Mouse (Mus musculus) v-Abl transformed pro-B cells (cell line): ENCODE data around the gene Kalrn.
"Not testable (repeated sequence)": the region's sequence is repeated elsewhere in the genome, so short reads cannot be mapped to it uniquely, and the experiment has no call there.

Experiments
- in situ Hi-C, 2 experiments: fragments of 400-800 bp; cut with MboI; formaldehyde crosslinking; loops; one replicate each; pipeline ENCODE4 v1.15.1; 2025; ENCODE audit not compliant: unreplicated experiment in 2 of 2

Gene Kalrn

GRCm38 (mm10) chr16:34089022-34089421 is 484.3 kb downstream of the Kalrn start:
- in situ Hi-C loops: no loop called here

- in situ Hi-C loops: no loop called here
Measured at GRCm38 (mm10) chr16:34088331-34088730, 485.0 kb downstream of the Kalrn start.

GRCm38 (mm10) chr16:34084135-34084920 is 489.0 kb downstream of the Kalrn start:
- in situ Hi-C loops: no loop called here

GRCm38 (mm10) chr16:34082494-34083469 is 490.6 kb downstream of the Kalrn start:
- in situ Hi-C loops: no loop called here

GRCm38 (mm10) chr16:34081683-34082438 is 491.5 kb downstream of the Kalrn start:
- in situ Hi-C loops: no loop called here

GRCm38 (mm10) chr16:34081314-34081682 is 492.0 kb downstream of the Kalrn start:
- in situ Hi-C loops: not testable (repeated sequence)

GRCm38 (mm10) chr16:34080818-34081217 is 492.5 kb downstream of the Kalrn start:
- in situ Hi-C loops: no loop called here

GRCm38 (mm10) chr16:34079511-34079910 is 493.8 kb downstream of the Kalrn start:
- in situ Hi-C loops: no loop called here

- in situ Hi-C loops: no loop called here
Measured at GRCm38 (mm10) chr16:34078732-34079131, 494.6 kb downstream of the Kalrn start.

- in situ Hi-C loops: no loop called here
Measured at GRCm38 (mm10) chr16:34076101-34076500, 497.2 kb downstream of the Kalrn start.

- in situ Hi-C loops: no loop called here
Measured at GRCm38 (mm10) chr16:34073930-34074329, 499.4 kb downstream of the Kalrn start.

GRCm38 (mm10) chr16:34072136-34072535 is 501.2 kb downstream of the Kalrn start:
- in situ Hi-C loops: no loop called here

GRCm38 (mm10) chr16:34071223-34071825 is 502.0 kb downstream of the Kalrn start:
- in situ Hi-C loops: no loop called here

GRCm38 (mm10) chr16:34069481-34069880 is 503.9 kb downstream of the Kalrn start:
- in situ Hi-C loops: no loop called here

- in situ Hi-C loops: no loop called here
Measured at GRCm38 (mm10) chr16:34066922-34067321, 506.4 kb downstream of the Kalrn start.

- in situ Hi-C loops: no loop called here
Measured at GRCm38 (mm10) chr16:34066376-34066775, 507.0 kb downstream of the Kalrn start.

- in situ Hi-C loops: no loop called here
Measured at GRCm38 (mm10) chr16:34063313-34063712, 510.0 kb downstream of the Kalrn start.

GRCm38 (mm10) chr16:34061661-34062060 is 511.7 kb downstream of the Kalrn start:
- in situ Hi-C loops: no loop called here

- in situ Hi-C loops: no loop called here
Measured at GRCm38 (mm10) chr16:34058611-34059010, 514.7 kb downstream of the Kalrn start.

GRCm38 (mm10) chr16:34057464-34057863 is 515.9 kb downstream of the Kalrn start:
- in situ Hi-C loops: no loop called here
